Mouse (Mus musculus): Measurements from ENCODE around the gene Tprkb. TPM values are rescaled to one million over a fixed set of nuclear protein-coding genes. Genes with fewer than 3 reads are reported as not detected.
"Not testable (repeated sequence)": the region's sequence is repeated elsewhere in the genome, so short reads cannot be mapped to it uniquely, and the experiment has no call there.

Gene Tprkb
- polyA plus RNA-seq, 1 experiment from 2014 or later: 37.6 TPM

GRCm38 (mm10) chr6:85974941-85975617 lies 63.4 kb downstream of the Tprkb start:
- H3K27me3 ChIP-seq: no peaks in the 10 kb centered on the region
- in situ Hi-C loops (cut with MboI; ENCODE audit: low pct_unique_long_range_greater_than_20kb): no loop called here
- CTCF ChIA-PET: no interaction called here
- ATAC-seq (no peak), DNase-seq (ENCODE audit: low read depth, low spot score) (no peak)
- POLR2A ChIA-PET: no interaction called here
- no peak for TF ChIP-seq CTCF (IDR thresholded peaks at IDR 0.05)

GRCm38 (mm10) chr6:85975761-85976160 lies 64.1 kb downstream of the Tprkb start:
- ChIA-PET POLR2A (no interaction called here), CTCF (no interaction called here)
- DNase-seq (ENCODE audit: low read depth, low spot score): no peak
- in situ Hi-C loops (cut with MboI; ENCODE audit: low pct_unique_long_range_greater_than_20kb): no loop called here
- no peak for TF ChIP-seq CTCF (IDR thresholded peaks at IDR 0.05)
- no peak for ATAC-seq
- no peaks in the 10 kb centered on the region for H3K27me3 ChIP-seq

GRCm38 (mm10) chr6:85976242-85976641 lies 64.6 kb downstream of the Tprkb start:
- TF ChIP-seq CTCF (IDR thresholded peaks at IDR 0.05): no peak
- ChIA-PET POLR2A (no interaction called here), CTCF (no interaction called here)
- no peaks in the 10 kb centered on the region for H3K27me3 ChIP-seq
- in situ Hi-C loops (cut with MboI; ENCODE audit: low pct_unique_long_range_greater_than_20kb): no loop called here
- ATAC-seq (no peak), DNase-seq (ENCODE audit: low read depth, low spot score) (no peak)

- DNase-seq (ENCODE audit: low read depth, low spot score); ATAC-seq; H3K27me3 ChIP-seq; POLR2A ChIA-PET; CTCF ChIA-PET; in situ Hi-C loops (cut with MboI; ENCODE audit: low pct_unique_long_range_greater_than_20kb): not testable (repeated sequence)
Measured at GRCm38 (mm10) chr6:85978736-85979135, 67.1 kb downstream of the Tprkb start.

Other genes with a start within 250 kb of the Tprkb start
- gene Nat8f7, start 198.7 kb upstream of the Tprkb start, polyA plus RNA-seq (2021): 0.24 TPM
- 2.2 TPM for gene Nat8f3, start 146.1 kb upstream of the Tprkb start, polyA plus RNA-seq (2021)
- gene Nat8f6, start 90.9 kb upstream of the Tprkb start, polyA plus RNA-seq (2021): 0.64 TPM
- gene Nat8f5, start 90.9 kb upstream of the Tprkb start, polyA plus RNA-seq (2021): not detected
- 0.22 TPM for gene Nat8, start 79.8 kb upstream of the Tprkb start, polyA plus RNA-seq (2021)
- 0.01 TPM for gene Nat8f2, start 42.7 kb upstream of the Tprkb start, polyA plus RNA-seq (2021)
- 0.27 TPM for gene Nat8f4, start 7.0 kb upstream of the Tprkb start, polyA plus RNA-seq (2021)
- gene Nat8f1, start 3.8 kb downstream of the Tprkb start, polyA plus RNA-seq (2021): 8.3 TPM
- gene Dusp11, start 49.8 kb downstream of the Tprkb start, polyA plus RNA-seq (2021): 50.1 TPM
- not detected for gene Figla, start 104.3 kb downstream of the Tprkb start, polyA plus RNA-seq (2021)
- 0.03 TPM for gene Add2, start 116.8 kb downstream of the Tprkb start, polyA plus RNA-seq (2021)